Mouse (Mus musculus): ENCODE results near the gene Sept5.

Gene Sept5

DNA sequence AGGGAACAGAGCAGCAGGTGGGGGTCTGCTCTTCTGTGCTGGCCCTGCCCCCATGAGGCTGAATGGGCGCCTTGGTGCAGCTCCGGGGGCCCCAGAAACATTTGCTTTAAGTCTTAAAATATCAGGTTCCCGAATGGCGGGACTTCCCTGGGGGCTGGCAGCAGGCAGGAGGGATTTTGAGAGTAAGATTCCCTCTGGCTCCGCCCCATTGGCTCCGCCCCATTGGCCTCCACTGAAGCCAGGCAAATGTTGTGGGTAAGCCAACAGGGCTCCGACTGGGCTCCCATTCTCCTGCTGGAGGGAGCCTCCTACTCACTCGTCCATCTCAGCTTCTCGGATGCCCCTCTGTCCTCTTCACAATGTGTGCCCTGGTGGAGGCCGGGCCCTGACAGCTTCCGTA, 21.5 kb downstream of the Sept5 start:
- no peak for DNase-seq

- DNase-seq, result no peak
These were observed 24.0 kb downstream of the Sept5 start for GRCm38 (mm10) chr16:18605705-18606104.

DNA sequence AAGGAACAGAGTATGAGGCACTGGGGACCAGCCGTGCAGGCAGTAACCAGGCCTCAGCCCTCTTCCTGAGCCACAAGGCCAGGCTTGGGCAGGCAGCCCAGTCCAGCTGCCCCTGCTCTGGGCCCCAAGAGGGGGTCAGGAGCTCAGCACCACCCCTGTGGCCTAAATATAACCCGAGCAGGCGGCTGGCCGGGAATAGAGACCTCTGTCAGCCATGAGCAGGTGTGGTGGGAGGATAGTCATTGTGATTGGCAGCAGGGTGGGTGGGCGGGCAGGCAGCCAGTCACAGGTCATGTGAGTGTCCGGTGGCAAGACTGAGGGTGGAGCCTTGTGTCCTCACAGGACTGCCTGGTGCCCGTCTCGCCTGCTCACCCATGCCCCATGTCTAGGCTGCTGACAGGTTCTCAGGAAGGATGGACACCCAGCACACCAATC, 25.5 kb downstream of the Sept5 start:
- DNase-seq, result no peak

DNA sequence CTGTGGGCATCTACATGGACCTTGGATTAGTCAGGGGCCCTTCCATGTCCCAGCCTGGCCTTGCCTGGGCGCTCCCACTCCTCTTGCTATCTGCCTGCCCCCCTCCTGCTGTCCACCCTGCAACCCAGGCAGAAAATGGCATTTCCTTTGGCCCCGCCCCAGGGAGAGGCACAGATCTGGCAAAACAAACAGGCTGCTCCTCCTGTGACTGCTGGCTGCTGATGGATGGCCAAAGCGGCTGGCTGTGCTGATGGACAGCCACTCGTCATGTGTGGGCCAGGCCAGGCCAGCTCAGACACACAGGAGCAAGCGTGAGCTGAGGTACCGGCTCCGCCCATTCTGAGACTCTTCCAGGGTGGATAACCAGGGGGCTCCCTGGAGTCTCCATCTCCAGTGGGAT, 28.3 kb downstream of the Sept5 start:
- no peak for DNase-seq

GRCm38 (mm10) chr16:18598006-18598405, 31.7 kb downstream of the Sept5 start:
- DNase-seq, result no peak

DNA sequence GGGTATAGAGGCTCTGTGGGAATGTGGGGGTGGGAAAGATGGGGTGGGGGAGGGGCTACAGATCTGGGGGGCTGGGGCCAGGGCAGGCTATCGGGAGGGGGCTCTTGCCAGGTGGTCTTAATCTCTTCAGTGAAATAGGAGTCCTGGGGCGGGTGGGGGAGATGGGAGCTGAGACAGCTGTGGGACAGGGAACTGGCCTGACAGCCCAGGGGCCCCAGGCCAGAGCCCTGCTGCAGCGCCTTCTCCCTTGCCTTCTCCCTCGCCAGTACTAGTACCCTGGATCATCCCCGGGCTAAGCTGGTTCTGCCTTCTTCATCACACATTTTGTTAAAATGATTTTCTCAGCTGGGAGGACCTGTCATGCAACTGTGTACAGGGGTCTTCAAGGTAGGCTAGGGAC, 33.5 kb downstream of the Sept5 start:
- DNase-seq, result no peak

DNA sequence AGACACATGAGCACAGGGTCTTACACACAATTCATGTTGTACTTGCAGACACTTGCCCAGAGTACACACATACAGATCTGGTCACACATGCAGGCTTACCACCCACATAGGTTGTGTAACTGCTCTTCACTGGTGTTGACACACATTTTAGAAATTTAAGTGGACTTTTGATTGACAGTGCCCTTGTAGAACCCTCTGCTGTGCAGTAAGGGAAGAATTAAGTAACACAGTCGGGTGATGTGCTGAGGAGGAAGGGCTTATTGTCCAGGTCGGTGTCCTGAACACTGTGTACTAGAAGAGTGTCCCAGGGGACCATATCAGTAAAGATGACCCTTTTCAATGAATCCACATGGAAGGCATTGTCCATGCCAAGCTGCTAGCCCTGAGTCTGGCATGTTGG, 35.8 kb downstream of the Sept5 start:
- DNase-seq, result no peak

DNA sequence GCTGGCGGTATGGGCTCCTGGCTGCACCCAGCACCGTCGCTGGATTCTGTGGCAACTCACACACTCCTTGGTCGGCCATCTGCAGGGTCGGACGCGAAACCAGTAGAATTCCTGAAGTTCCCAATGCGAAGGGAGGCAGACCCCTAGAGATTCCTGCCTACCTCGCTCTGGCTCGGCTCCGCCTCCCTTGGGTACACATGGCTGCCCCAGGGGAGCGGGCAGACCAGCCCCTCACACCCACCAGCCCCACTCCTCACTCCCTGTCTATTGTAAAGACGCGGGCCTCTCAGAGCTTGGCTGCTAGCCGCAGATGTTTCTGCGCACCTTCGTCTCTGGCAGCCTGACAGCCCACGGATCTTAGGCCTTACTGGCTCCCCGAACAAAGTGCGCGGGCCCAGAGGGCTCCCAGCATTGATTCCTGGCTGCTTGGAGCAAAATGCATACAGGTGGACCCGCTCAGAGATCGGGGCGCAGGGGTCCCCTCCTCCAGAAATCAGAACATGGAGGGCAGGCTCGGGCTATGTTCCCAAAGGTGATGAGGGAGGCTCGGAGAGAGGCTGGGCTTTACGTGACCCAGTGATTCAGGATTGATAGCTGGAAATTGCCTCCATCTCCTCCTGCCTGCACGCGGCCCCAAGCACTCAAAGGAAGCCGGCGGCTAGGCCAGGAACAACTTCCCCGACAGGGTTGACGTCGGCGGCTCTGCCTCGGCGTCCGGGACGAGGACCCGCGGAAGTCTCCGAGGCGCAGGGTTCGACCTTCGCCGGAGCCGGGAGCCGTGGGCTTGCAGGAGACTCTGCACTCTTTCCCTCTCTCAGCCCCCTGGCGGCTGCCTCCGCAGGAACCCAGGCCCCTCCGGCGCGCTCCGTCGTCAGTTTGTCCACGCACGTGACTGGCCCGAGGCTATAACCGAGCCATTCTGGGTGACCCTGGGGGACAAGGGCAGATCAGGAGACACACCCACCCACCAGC, 38.4 kb downstream of the Sept5 start:
- no peak for DNase-seq

DNA sequence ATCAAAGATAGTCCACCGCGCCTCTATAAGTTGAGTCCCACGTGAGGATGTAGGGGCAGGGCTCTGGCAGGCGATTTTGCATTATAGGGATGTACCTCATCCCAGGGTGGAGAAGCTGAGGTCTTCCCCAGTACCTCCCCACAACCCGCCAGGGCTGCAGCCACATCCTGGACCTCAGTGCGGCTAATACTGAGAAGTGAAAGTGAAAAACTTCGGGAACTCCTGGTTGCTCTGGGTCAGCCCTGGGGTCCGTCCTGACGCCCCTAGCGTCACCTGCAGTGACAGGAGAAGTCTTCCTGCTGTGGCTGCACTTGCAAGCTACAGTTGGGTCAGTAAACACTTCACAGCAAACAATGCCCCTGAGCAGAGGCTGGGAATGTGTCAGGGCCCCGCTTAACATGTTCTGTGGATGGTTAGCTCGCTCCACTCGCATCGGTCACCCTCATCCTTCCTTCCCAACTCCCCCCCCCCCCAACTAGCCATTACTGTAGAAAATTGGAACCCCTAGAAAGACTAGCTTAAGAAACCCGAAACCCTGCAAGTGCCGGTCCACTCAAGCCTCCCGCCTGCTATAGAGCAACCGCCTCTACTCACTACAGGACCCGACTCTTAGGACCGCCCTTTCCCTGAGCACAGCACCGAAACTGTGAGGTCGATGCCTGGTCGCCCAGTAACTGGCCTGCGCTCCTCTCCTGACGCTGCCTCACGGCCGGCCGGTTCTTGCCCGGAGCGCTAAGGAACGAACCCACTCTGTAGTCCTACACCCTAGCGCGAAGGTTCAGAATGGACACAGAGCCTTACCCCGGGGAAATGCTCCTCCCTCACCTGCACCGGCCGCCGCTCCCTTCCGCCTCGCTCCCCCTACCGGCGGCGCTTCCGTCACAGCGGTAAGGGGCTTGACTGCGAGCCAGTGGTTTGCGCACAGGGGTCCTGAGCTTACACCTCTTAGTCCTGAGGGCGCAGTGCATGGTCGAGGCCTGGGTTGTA, 39.7 kb downstream of the Sept5 start, which contains the start of gene Tbx1:
TSS of gene Tbx1 (minus strand) at position 868 of the 987 bp plus-strand sequence.
- DNase-seq, result no peak

DNA sequence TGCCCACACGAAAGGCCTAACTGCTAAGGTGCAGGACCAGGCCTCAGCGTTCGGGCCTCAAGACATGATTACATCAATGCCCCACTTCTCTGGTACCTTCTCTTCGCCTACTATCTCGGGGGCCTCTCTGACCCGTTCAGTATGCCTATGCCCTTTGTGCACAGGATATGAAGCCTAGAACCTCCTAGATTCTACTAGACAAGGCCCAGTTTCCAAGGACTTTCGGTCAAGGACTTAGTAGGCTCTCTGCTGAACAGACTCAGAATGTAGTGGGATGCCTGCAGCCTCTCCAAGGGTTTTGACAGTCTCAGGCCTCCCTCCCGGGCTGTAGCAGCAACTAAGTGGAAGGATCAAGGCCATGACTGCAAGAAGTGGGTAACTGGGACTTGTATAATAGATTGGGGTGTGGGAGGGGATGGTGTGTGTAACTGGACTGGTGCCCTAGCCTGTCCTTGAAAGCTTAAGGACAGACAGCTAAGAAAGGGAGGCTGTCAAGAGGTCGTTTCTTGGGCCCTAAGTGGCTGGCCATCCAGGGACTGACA, 40.6 kb downstream of the Sept5 start:
- no peak for DNase-seq

- no peak for DNase-seq
These were observed 41.1 kb downstream of the Sept5 start for GRCm38 (mm10) chr16:18588738-18589055.

- no peak for DNase-seq
These were observed 41.7 kb downstream of the Sept5 start for GRCm38 (mm10) chr16:18587847-18588737.

- DNase-seq, result no peak
These were observed 42.7 kb downstream of the Sept5 start for GRCm38 (mm10) chr16:18586906-18587546.

DNA sequence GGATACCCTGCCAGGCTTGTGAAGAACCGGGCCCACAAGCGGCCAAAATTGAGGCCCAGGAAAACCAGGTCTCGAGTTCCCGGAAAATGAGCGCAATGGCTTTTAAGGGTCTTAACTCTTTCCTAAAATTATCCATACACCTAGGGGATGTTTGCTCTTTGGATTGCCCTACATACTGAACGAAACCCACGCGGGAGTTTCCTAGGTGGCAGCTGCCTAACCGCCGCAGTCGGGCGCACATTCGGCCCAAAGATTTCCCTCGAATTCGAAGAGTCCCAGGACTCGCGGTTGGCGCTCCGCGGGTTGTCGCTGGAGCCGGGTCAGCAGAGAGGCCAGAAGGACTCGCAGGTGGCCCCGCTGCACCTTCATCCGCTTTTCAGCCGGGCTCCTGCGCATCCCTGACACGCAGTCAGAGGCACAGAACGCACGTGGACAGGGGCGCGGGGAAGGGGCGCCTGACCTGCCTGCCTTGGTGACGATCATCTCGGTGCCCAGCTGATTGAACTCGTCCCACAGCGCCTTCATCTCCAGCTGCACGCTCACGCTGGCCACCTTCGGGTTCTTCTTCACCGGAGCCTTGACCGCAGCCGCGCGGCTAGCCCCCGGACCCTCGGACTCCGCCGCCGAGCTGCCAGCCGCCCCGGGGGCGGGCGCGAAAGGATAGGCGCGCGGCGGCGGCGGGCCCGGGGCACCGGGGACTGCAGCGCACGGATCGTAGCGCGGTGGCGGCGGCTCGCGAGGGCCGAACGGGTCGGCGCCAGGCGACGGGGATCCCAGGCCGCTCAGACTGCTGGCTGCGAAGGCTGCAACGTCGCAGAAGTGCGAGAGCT, 43.5 kb downstream of the Sept5 start:
- DNase-seq, result no peak

- DNase-seq, result no peak
These were observed 44.1 kb downstream of the Sept5 start for GRCm38 (mm10) chr16:18585676-18586075.

GRCm38 (mm10) chr16:18584901-18585510, 44.7 kb downstream of the Sept5 start:
- no peak for DNase-seq

GRCm38 (mm10) chr16:18583673-18584357, 45.9 kb downstream of the Sept5 start:
- DNase-seq, result no peak

- no peak for DNase-seq
These were observed 46.6 kb downstream of the Sept5 start for GRCm38 (mm10) chr16:18583169-18583568.

DNA sequence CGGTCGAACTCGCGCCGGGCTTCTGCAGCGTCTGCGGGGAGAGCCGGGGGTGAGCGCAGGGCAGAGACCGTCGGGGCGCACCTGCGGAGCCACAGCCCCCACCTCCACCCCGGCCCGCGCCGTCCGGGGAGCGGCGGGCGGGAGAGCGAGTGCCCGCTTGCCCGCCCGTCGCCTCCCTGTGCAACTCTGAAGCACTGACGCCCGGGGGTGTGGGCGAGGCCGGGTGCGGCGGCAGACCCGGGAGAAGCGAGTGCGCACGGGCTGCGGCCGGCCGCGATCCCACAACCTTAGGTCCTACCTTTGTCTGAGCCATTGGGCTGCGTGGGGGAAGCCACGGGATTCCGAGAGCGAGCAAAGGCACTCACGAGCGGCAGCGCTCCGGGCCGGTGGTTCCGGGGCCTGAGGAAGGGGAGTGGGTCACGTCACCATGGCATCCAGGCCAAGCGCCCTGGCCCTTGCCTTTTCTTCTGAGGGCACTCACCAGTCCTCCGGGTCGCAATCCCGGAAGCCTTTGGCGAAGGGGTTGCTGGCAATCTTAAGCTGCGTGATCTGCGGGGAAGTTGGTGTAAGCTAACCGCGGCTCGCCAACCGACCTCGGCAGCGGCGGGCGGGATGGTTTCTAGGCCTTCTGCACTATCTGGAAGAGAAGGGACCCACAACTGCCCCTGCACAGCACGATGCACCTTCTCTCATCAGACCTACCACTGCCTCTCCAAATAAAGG, 47.2 kb downstream of the Sept5 start:
- DNase-seq, result no peak

Measured in right cerebral cortex, postnatal 25 days (tissue).